Mouse (Mus musculus): ENCODE data around the gene Gm10553. TPM values are rescaled to one million over a fixed set of nuclear protein-coding genes. Genes with fewer than 3 reads are reported as not detected.
"Not testable (repeated sequence)": the region's sequence is repeated elsewhere in the genome, so short reads cannot be mapped to it uniquely, and the experiment has no call there.

The Gm10553 gene
- not detected in 2 replicates for polyA plus RNA-seq (2012; ENCODE audit: insufficient read depth, low replicate concordance)

- H3K36me3 ChIP-seq (replicated peaks; ENCODE audit: low read length); H3K9me3 ChIP-seq; H3K27me3 ChIP-seq (replicated peaks); H3K4me3 ChIP-seq (replicated peaks); H3K4me1 ChIP-seq: not testable (repeated sequence)
Observed at GRCm38 (mm10) chr1:85099864-85100263, at the start of gene Gm10553. TSS of gene Gm10553 (plus strand) at chr1:85100164.

- H3K36me3 ChIP-seq (replicated peaks; ENCODE audit: low read length); H3K4me3 ChIP-seq (replicated peaks); H3K27me3 ChIP-seq (replicated peaks); H3K9me3 ChIP-seq; H3K4me1 ChIP-seq: not testable (repeated sequence)
Observed at GRCm38 (mm10) chr1:85071690-85072089, 28.3 kb upstream of the Gm10553 start.

- not testable (repeated sequence) for H3K36me3 ChIP-seq (replicated peaks; ENCODE audit: low read length); H3K9me3 ChIP-seq; H3K4me1 ChIP-seq; H3K27me3 ChIP-seq (replicated peaks); H3K4me3 ChIP-seq (replicated peaks)
Observed at GRCm38 (mm10) chr1:85073099-85073498, 26.9 kb upstream of the Gm10553 start.

GRCm38 (mm10) chr1:85084803-85085202, 15.2 kb upstream of the Gm10553 start:
- not testable (repeated sequence) for H3K36me3 ChIP-seq (replicated peaks; ENCODE audit: low read length); H3K9me3 ChIP-seq; H3K4me1 ChIP-seq; H3K27me3 ChIP-seq (replicated peaks); H3K4me3 ChIP-seq (replicated peaks)

GRCm38 (mm10) chr1:85086211-85086610, 13.8 kb upstream of the Gm10553 start:
- not testable (repeated sequence) for H3K4me1 ChIP-seq; H3K4me3 ChIP-seq (replicated peaks); H3K36me3 ChIP-seq (replicated peaks; ENCODE audit: low read length); H3K27me3 ChIP-seq (replicated peaks); H3K9me3 ChIP-seq

GRCm38 (mm10) chr1:85092169-85092568, 7.8 kb upstream of the Gm10553 start:
- not testable (repeated sequence) for H3K27me3 ChIP-seq (replicated peaks); H3K4me3 ChIP-seq (replicated peaks); H3K36me3 ChIP-seq (replicated peaks; ENCODE audit: low read length)

GRCm38 (mm10) chr1:85093011-85093572, 6.9 kb upstream of the Gm10553 start:
- not testable (repeated sequence) for H3K4me1 ChIP-seq; H3K36me3 ChIP-seq (replicated peaks; ENCODE audit: low read length); H3K9me3 ChIP-seq; H3K4me3 ChIP-seq (replicated peaks); H3K27me3 ChIP-seq (replicated peaks)

More at GRCm38 (mm10) chr1:85092169-85092568, 7.8 kb upstream of the Gm10553 start:
- not testable (repeated sequence) for H3K4me1 ChIP-seq, H3K9me3 ChIP-seq

GRCm38 (mm10) chr1:85099081-85099480, 883 bp upstream of the Gm10553 start:
- not testable (repeated sequence) for H3K4me3 ChIP-seq (replicated peaks); H3K36me3 ChIP-seq (replicated peaks; ENCODE audit: low read length); H3K9me3 ChIP-seq; H3K27me3 ChIP-seq (replicated peaks); H3K4me1 ChIP-seq

GRCm38 (mm10) chr1:85101754-85102153, 1.8 kb downstream of the Gm10553 start:
- H3K36me3 ChIP-seq (replicated peaks; ENCODE audit: low read length); H3K4me3 ChIP-seq (replicated peaks); H3K4me1 ChIP-seq; H3K27me3 ChIP-seq (replicated peaks): not testable (repeated sequence)
- H3K9me3 ChIP-seq, result peaks cover 12% of the 10 kb centered on the region; the same call in 1 of the 2 replicates

- not testable (repeated sequence) for H3K9me3 ChIP-seq; H3K4me3 ChIP-seq (replicated peaks); H3K36me3 ChIP-seq (replicated peaks; ENCODE audit: low read length); H3K4me1 ChIP-seq; H3K27me3 ChIP-seq (replicated peaks)
Observed at GRCm38 (mm10) chr1:85105336-85105735, 5.4 kb downstream of the Gm10553 start.

- not testable (repeated sequence) for H3K4me3 ChIP-seq (replicated peaks)
Observed at GRCm38 (mm10) chr1:85106013-85106412, 6.0 kb downstream of the Gm10553 start.

GRCm38 (mm10) chr1:85109753-85110152, 9.8 kb downstream of the Gm10553 start, which contains the start of gene A530032D15Rik:
TSS of gene A530032D15Rik (minus strand) at chr1:85109853.
- not testable (repeated sequence) for H3K36me3 ChIP-seq (replicated peaks; ENCODE audit: low read length); H3K27me3 ChIP-seq (replicated peaks); H3K4me1 ChIP-seq; H3K4me3 ChIP-seq (replicated peaks); H3K9me3 ChIP-seq

More at GRCm38 (mm10) chr1:85106013-85106412, 6.0 kb downstream of the Gm10553 start:
- H3K36me3 ChIP-seq (replicated peaks; ENCODE audit: low read length); H3K27me3 ChIP-seq (replicated peaks); H3K9me3 ChIP-seq; H3K4me1 ChIP-seq: not testable (repeated sequence)

- H3K4me1 ChIP-seq; H3K4me3 ChIP-seq (replicated peaks); H3K9me3 ChIP-seq; H3K27me3 ChIP-seq (replicated peaks); H3K36me3 ChIP-seq (replicated peaks; ENCODE audit: low read length): not testable (repeated sequence)
Observed at GRCm38 (mm10) chr1:85110876-85111275, 10.9 kb downstream of the Gm10553 start.

- not testable (repeated sequence) for H3K36me3 ChIP-seq (replicated peaks; ENCODE audit: low read length); H3K27me3 ChIP-seq (replicated peaks); H3K4me1 ChIP-seq; H3K9me3 ChIP-seq
- peak overlapping the region; percentile 21 for H3K4me3 ChIP-seq (replicated peaks)
Observed at GRCm38 (mm10) chr1:85111572-85111971, 11.6 kb downstream of the Gm10553 start.

- not testable (repeated sequence) for H3K4me1 ChIP-seq; H3K27me3 ChIP-seq (replicated peaks); H3K9me3 ChIP-seq; H3K4me3 ChIP-seq (replicated peaks); H3K36me3 ChIP-seq (replicated peaks; ENCODE audit: low read length)
Observed at GRCm38 (mm10) chr1:85112266-85112665, 12.3 kb downstream of the Gm10553 start.

GRCm38 (mm10) chr1:85112889-85113288, 12.9 kb downstream of the Gm10553 start:
- H3K4me3 ChIP-seq (replicated peaks); H3K36me3 ChIP-seq (replicated peaks; ENCODE audit: low read length); H3K27me3 ChIP-seq (replicated peaks); H3K9me3 ChIP-seq; H3K4me1 ChIP-seq: not testable (repeated sequence)

- H3K4me1 ChIP-seq; H3K9me3 ChIP-seq; H3K36me3 ChIP-seq (replicated peaks; ENCODE audit: low read length); H3K27me3 ChIP-seq (replicated peaks); H3K4me3 ChIP-seq (replicated peaks): not testable (repeated sequence)
Observed at GRCm38 (mm10) chr1:85114078-85114477, 14.1 kb downstream of the Gm10553 start.
